Mouse (Mus musculus): ENCODE results near the gene Gm14326. TPM values are rescaled to one million over a fixed set of nuclear protein-coding genes. Genes with fewer than 3 reads are reported as not detected.
A peak's percentile ranks its signal among the peaks of the same experiment; 100 is the strongest.
"Not testable (repeated sequence)": the region's sequence is repeated elsewhere in the genome, so short reads cannot be mapped to it uniquely, and the experiment has no call there.

Gene Gm14326
- polyA plus RNA-seq (2015; fragmentation: Nextera tagmentation; extraction: Ambion mirVana), result 14.6 and 16.2 TPM in 2 replicates

DNA sequence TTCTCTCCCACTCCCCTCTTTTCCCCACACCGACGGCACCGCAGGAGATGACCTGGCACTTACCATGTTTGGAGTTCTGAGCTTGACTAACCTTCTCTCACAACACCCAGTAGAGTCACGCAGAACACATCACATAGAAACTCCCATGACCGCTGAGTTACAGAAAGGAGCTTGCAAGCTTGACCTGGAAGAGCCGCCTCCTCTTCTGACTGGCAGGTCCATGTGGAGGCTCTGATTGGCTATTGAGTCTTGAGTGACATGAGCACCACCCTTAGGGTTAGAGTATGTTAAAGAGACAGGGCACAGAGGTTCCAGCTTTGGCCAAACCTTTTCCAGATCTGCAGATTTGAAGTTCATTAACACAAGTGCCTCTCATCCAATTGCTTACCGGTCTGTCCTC lies at the start of gene Gm14326:
Gene Gm14326, minus strand, starts transcription at position 153 of the 400 bp plus-strand sequence.
- Histone ChIP-seq H3K4me3 (ENCODE audit: low read depth, low read length) (peak within 1 kb of the TSS; percentile 43), H3K9ac (ENCODE audit: low read depth, low read length) (peak within 1 kb of the TSS; percentile 41; the same call in 1 of the 2 replicates), H3K4me2 (ENCODE audit: low read length) (peak within 1 kb of the TSS; percentile 43)
- 0% methylated on average over 3 of the region's 7 CpGs for WGBS
- H3K27ac ChIP-seq (ENCODE audit: low read length); H3K27me3 ChIP-seq (ENCODE audit: control insufficient read depth, insufficient read depth, low read depth, low read length); ATAC-seq; H3K36me3 ChIP-seq (ENCODE audit: control insufficient read depth, insufficient read depth, low read length); H3K4me1 ChIP-seq (ENCODE audit: control insufficient read depth, insufficient read depth, low read length); H3K9me3 ChIP-seq (replicated peaks; ENCODE audit: control insufficient read depth, low read length, poor library complexity, severe bottlenecking): not testable (repeated sequence)

DNA sequence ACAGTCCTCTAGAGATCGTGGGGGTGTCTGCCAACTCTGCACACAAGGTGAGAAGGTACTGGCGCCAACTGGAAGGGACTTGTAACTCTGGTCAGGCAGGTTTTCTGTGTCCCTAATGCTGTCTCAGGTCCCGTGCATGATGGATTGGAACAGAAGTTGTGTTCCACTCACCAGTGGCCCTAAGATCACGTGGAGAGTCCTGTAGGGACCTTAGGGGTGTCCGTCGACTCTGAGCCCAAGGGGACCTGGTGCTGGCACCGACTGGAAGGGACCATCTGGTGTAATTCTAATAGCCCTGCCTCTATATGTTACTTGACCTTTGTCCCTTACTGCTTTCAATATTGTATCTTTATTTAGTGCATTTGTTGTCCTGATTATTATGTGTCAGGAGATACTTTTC lies 17.7 kb upstream of the Gm14326 start:
- not testable (repeated sequence) for ATAC-seq; H3K27ac ChIP-seq (ENCODE audit: low read length); H3K4me2 ChIP-seq (ENCODE audit: low read length); H3K4me3 ChIP-seq (ENCODE audit: low read depth, low read length); H3K9me3 ChIP-seq (replicated peaks; ENCODE audit: control insufficient read depth, low read length, poor library complexity, severe bottlenecking); H3K36me3 ChIP-seq (ENCODE audit: control insufficient read depth, insufficient read depth, low read length); H3K27me3 ChIP-seq (ENCODE audit: control insufficient read depth, insufficient read depth, low read depth, low read length); H3K4me1 ChIP-seq (ENCODE audit: control insufficient read depth, insufficient read depth, low read length); H3K9ac ChIP-seq (ENCODE audit: low read depth, low read length)
- 90% methylated on average over 6 of the region's 7 CpGs for WGBS

DNA sequence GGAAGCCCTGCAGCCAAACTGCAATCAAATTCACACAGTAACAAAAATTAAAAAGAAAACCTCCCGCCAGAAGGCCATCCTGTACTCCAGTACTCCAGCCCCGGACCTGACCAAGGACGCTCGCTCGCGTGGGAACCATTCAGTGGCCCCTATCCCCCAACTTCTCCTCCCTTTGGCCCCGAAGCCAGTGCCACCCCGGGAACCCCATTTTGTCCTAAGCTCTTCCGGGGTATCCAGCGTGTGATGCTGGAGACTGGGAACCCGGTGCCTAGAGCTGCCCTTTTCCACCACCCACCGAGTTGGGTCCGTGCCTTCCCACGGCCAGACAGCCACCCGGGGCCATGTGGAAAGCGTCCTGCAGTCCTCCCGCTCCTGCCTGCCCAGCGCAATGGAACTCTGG lies 363 bp downstream of the Gm14326 start:
- H3K27me3 ChIP-seq (ENCODE audit: control insufficient read depth, insufficient read depth, low read depth, low read length); H3K27ac ChIP-seq (ENCODE audit: low read length); H3K4me1 ChIP-seq (ENCODE audit: control insufficient read depth, insufficient read depth, low read length); H3K9me3 ChIP-seq (replicated peaks; ENCODE audit: control insufficient read depth, low read length, poor library complexity, severe bottlenecking); ATAC-seq; H3K36me3 ChIP-seq (ENCODE audit: control insufficient read depth, insufficient read depth, low read length): not testable (repeated sequence)
- Histone ChIP-seq H3K4me2 (ENCODE audit: low read length) (peak overlapping the region; percentile 38), H3K4me3 (ENCODE audit: low read depth, low read length) (peak overlapping the region; percentile 43), H3K9ac (ENCODE audit: low read depth, low read length) (peak overlapping the region; percentile 41; the same call in 1 of the 2 replicates)
- 0% methylated on average over 18 of the region's 18 CpGs for WGBS

DNA sequence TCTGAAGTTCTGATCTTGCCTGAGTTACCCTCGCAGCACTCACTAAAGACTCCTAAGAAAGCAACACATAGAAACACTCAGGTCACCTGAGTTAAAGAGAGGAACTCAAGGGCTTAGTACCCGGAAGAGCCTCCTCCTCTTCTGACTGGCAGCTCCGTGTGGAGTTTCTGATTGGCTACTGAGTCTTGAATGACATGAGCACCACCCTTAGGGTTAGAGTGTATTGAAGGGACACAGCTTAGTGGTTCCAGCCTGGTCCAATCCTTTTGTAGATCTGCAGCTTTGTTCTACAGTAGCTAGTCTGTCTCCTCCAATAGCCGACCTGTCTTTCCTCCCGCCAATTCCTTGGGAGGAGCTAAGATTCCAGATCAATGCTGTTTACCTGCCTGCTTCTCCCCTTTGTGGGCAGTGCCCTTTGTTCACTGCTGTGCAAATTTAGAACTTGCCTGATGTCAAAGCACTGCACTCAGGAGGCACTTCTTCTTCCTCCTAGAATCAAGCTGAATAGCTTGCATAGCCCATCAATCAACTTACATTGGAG lies 31.5 kb downstream of the Gm14326 start, which contains the start of gene Zfp972:
Gene Zfp972, minus strand, starts transcription at position 51 of the 541 bp plus-strand sequence.
- not testable (repeated sequence) for H3K9me3 ChIP-seq (replicated peaks; ENCODE audit: control insufficient read depth, low read length, poor library complexity, severe bottlenecking); H3K9ac ChIP-seq (ENCODE audit: low read depth, low read length); H3K4me2 ChIP-seq (ENCODE audit: low read length); H3K4me1 ChIP-seq (ENCODE audit: control insufficient read depth, insufficient read depth, low read length); H3K36me3 ChIP-seq (ENCODE audit: control insufficient read depth, insufficient read depth, low read length); H3K4me3 ChIP-seq (ENCODE audit: low read depth, low read length); H3K27me3 ChIP-seq (ENCODE audit: control insufficient read depth, insufficient read depth, low read depth, low read length); H3K27ac ChIP-seq (ENCODE audit: low read length); ATAC-seq
- 71% methylated on average over 3 of the region's 5 CpGs for WGBS

DNA sequence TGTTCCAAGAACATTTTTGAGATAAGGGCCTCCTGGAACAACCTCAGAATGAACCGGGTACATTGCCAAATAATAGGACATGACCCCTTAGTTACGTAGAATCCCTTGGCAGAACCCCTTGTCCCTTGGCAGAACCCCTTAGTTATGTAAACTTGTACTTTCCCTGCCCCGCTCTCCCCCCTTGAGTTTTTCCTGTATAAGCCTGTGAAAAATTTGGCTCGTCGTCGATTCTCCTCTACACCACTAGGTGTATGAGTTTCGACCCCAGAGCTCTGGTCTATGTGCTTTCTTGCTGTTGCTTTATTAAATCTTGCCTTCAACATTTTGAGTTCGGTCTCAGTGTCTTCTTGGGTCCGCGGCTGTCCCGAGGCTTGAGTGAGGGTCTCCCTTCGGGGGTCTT lies 53.8 kb downstream of the Gm14326 start:
- not testable (repeated sequence) for H3K9ac ChIP-seq (ENCODE audit: low read depth, low read length); H3K27me3 ChIP-seq (ENCODE audit: control insufficient read depth, insufficient read depth, low read depth, low read length); H3K27ac ChIP-seq (ENCODE audit: low read length); H3K4me2 ChIP-seq (ENCODE audit: low read length); H3K36me3 ChIP-seq (ENCODE audit: control insufficient read depth, insufficient read depth, low read length); H3K4me3 ChIP-seq (ENCODE audit: low read depth, low read length); H3K9me3 ChIP-seq (replicated peaks; ENCODE audit: control insufficient read depth, low read length, poor library complexity, severe bottlenecking); H3K4me1 ChIP-seq (ENCODE audit: control insufficient read depth, insufficient read depth, low read length); ATAC-seq
- 95% methylated on average over 3 of the region's 12 CpGs for WGBS

DNA sequence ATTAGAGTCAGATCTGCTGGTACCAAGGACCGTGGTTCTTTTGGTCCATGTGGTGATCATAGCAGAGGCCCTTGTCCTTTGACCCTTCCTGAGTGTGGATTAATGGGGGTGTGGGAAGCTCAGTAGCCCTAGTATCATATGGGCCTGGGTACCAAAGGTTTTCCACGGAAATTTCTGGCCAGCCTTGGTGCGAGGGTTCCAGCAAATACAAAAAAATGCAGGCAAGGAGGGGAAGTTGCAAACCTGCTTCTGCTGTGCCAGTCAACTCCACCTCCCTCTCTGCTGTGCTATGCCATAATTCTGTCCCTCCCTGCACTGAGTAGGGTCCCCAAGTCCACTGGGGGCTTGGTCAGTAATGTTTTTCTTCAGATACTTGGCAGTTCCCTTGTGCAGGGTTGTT lies 58.9 kb downstream of the Gm14326 start:
- not testable (repeated sequence) for H3K9me3 ChIP-seq (replicated peaks; ENCODE audit: control insufficient read depth, low read length, poor library complexity, severe bottlenecking); H3K9ac ChIP-seq (ENCODE audit: low read depth, low read length); ATAC-seq; H3K4me3 ChIP-seq (ENCODE audit: low read depth, low read length); H3K4me2 ChIP-seq (ENCODE audit: low read length); H3K4me1 ChIP-seq (ENCODE audit: control insufficient read depth, insufficient read depth, low read length); H3K27me3 ChIP-seq (ENCODE audit: control insufficient read depth, insufficient read depth, low read depth, low read length); H3K36me3 ChIP-seq (ENCODE audit: control insufficient read depth, insufficient read depth, low read length); H3K27ac ChIP-seq (ENCODE audit: low read length)
- WGBS, result 85% methylated on average over 2 of the region's 3 CpGs

DNA sequence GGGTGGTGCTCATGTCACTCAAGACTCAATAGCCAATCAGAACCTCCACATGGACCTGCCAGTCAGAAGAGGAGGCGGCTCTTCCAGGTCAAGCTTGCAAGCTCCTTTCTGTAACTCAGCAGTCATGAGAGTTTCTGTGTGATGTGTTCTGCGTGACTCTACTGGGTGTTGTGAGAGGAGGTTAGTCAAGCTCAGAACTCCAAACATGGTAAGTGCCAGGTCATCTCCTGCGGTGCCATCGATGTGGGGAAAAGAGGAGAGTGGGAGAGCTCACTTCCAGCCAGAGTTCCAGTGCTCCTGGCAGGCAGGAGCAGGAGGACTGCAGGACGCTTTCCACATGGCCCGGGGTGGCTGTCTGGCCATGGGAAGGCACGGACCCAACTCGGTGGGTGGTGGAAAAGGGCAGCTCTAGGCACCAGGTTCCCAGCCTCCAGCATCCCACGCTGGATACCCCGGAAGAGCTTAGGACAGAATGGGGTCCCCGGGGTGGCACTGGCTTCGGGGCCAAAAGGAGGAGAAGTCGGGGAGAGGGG lies 60.0 kb downstream of the Gm14326 start, which contains the start of gene Gm14327:
Gene Gm14327, plus strand, starts transcription at position 51 of the 533 bp plus-strand sequence.
- H3K9ac ChIP-seq (ENCODE audit: low read depth, low read length); H3K27me3 ChIP-seq (ENCODE audit: control insufficient read depth, insufficient read depth, low read depth, low read length); H3K4me1 ChIP-seq (ENCODE audit: control insufficient read depth, insufficient read depth, low read length); H3K4me2 ChIP-seq (ENCODE audit: low read length); H3K36me3 ChIP-seq (ENCODE audit: control insufficient read depth, insufficient read depth, low read length); H3K27ac ChIP-seq (ENCODE audit: low read length); H3K9me3 ChIP-seq (replicated peaks; ENCODE audit: control insufficient read depth, low read length, poor library complexity, severe bottlenecking); ATAC-seq: not testable (repeated sequence)
- WGBS, result 52% methylated on average over 7 of the region's 13 CpGs
- peak within 1 kb of the TSS; percentile 19; the same call in 1 of the 2 replicates for H3K4me3 ChIP-seq (ENCODE audit: low read depth, low read length)

DNA sequence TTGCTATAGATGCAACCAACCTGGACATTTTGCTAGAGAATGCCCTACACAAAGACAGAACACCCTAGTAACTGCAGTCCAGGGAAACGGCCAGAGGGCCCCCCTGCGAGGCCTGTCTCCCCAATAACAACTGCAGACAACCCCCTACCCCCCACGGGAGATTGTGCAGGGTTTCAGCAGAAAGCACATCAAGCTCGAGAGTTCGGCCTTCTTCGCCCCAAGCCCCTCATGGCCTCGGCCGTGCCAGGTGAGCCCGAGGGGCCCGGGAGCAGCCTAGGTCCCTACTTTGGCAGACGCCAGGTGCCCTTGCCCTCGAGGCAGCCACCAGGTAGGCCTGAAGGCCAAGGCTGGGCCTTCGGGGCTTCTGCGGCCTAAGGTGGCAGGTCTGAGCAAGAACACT lies 69.4 kb downstream of the Gm14326 start:
- H3K4me3 ChIP-seq (ENCODE audit: low read depth, low read length); H3K36me3 ChIP-seq (ENCODE audit: control insufficient read depth, insufficient read depth, low read length); H3K9me3 ChIP-seq (replicated peaks; ENCODE audit: control insufficient read depth, low read length, poor library complexity, severe bottlenecking); H3K9ac ChIP-seq (ENCODE audit: low read depth, low read length); H3K27ac ChIP-seq (ENCODE audit: low read length); H3K27me3 ChIP-seq (ENCODE audit: control insufficient read depth, insufficient read depth, low read depth, low read length); H3K4me2 ChIP-seq (ENCODE audit: low read length); ATAC-seq; H3K4me1 ChIP-seq (ENCODE audit: control insufficient read depth, insufficient read depth, low read length): not testable (repeated sequence)
- 95% methylated on average over 14 of the region's 14 CpGs for WGBS

All from midbrain, embryonic 16.5 days (tissue).